8 mouse cellular contexts compared by ENCODE assay signal in the genomic region with DNA sequence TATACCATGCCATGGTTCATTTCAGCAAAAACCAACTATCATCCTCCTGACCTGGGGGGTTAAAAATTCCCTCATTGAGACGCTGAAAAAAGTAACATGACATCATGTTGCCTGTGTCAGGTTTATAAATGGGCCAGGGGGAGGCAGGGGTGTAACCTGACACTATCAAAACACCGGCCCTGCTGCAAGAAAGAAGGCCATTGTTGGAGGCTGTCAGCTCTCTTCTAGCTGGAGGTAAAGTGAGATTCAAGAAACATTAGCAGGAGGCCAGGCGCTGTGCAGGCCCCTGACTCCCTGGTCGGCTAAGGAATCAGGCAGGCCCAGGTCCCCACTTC. TPM values are rescaled to one million over a fixed set of nuclear protein-coding genes. Genes with fewer than 3 reads are reported as not detected.
DNase-seq lines count a peak whose midpoint lies in the region; ATAC-seq and TF ChIP-seq lines count a peak whose summit lies in the region.

No protein-coding gene starts in this region.

- peak; percentile 59 for DNase-seq in neural tube, embryonic 10.5 days (ENCODE audit: extremely low spot score, low spot score)
- peak; percentile 56 for DNase-seq in kidney, adult 2 months
- DNase-seq in cerebellum, postnatal 36 days: no peak
- DNase-seq in cerebellum, adult 9-11 months: no peak
- no peak for DNase-seq in urinary bladder, postnatal 4 days (ENCODE audit: low spot score in 2 of 2)

- H3K4me1 ChIP-seq in neural tube, embryonic 15.5 days: peaks cover 70% of the 10 kb centered on the region
- H3K4me1 ChIP-seq in forebrain, embryonic 13.5 days: peaks cover 90% of the 10 kb centered on the region
- peaks cover 49% of the 10 kb centered on the region for H3K4me1 ChIP-seq in kidney, adult 2 months (ENCODE audit: control insufficient read depth, insufficient read depth, low read length)

- no peak for TF ChIP-seq CTCF in kidney, adult 2 months (conservative IDR thresholded peaks at IDR 0.05; ENCODE audit: insufficient read depth, insufficient read length, low read depth, low read length)

- no peaks in the 10 kb centered on the region for H3K27me3 ChIP-seq in neural tube, embryonic 15.5 days (replicated peaks)
- H3K27me3 ChIP-seq in forebrain, embryonic 13.5 days: no peaks in the 10 kb centered on the region
- no peaks in the 10 kb centered on the region for H3K27me3 ChIP-seq in kidney, adult 2 months (replicated peaks; ENCODE audit: control insufficient read depth, insufficient read depth, low read length)

- no peaks in the 10 kb centered on the region for H3K36me3 ChIP-seq in neural tube, embryonic 15.5 days
- peaks cover 5% of the 10 kb centered on the region; the same call in 1 of the 2 replicates for H3K36me3 ChIP-seq in forebrain, embryonic 13.5 days (ENCODE audit: poor library complexity, severe bottlenecking)
- no peaks in the 10 kb centered on the region for H3K36me3 ChIP-seq in kidney, adult 2 months (ENCODE audit: control insufficient read depth, insufficient read depth, low read length)

- no peak overlapping the region for H3K4me3 ChIP-seq in neural tube, embryonic 15.5 days (replicated peaks)
- H3K4me3 ChIP-seq in forebrain, embryonic 13.5 days: no peak overlapping the region
- no peak overlapping the region for H3K4me3 ChIP-seq in kidney, adult 2 months (ENCODE audit: insufficient read depth, low read depth, low read length)

- no peak for ATAC-seq in neural tube, embryonic 15.5 days (ENCODE audit: low FRiP score)
- no peak for ATAC-seq in forebrain, embryonic 13.5 days
- no peak for ATAC-seq in monocyte, adult 5-6 weeks (replicated peaks; ENCODE audit: insufficient number of reproducible peaks, low FRiP score, low TSS enrichment, poor library complexity, severe bottlenecking)

- no peak overlapping the region for H3K4me2 ChIP-seq in neural tube, embryonic 15.5 days
- peak overlapping the region; percentile 40; the same call in 1 of the 2 replicates for H3K4me2 ChIP-seq in forebrain, embryonic 13.5 days

- H3K27ac ChIP-seq in neural tube, embryonic 15.5 days (replicated peaks): no peak overlapping the region
- peak overlapping the region; percentile 91 for H3K27ac ChIP-seq in forebrain, embryonic 13.5 days
- 0 out of 2 replicates have a peak overlapping the region, but pooled peaks have one; percentile 52 for H3K27ac ChIP-seq in kidney, adult 2 months (ENCODE audit: insufficient read depth, low read depth, low read length)

- no peak for TF ChIP-seq POLR2A in kidney, adult 2 months (IDR thresholded peaks at IDR 0.05; ENCODE audit: low read depth, low read length)

- H3K9ac ChIP-seq in neural tube, embryonic 15.5 days (replicated peaks): no peak overlapping the region
- 0 out of 2 replicates have a peak overlapping the region, but pooled peaks have one; percentile 43 for H3K9ac ChIP-seq in forebrain, embryonic 13.5 days

- no peaks in the 10 kb centered on the region for H3K9me3 ChIP-seq in neural tube, embryonic 15.5 days (replicated peaks)
- H3K9me3 ChIP-seq in forebrain, embryonic 13.5 days (replicated peaks): no peaks in the 10 kb centered on the region

- 18% methylated on average over 4 of the region's 4 CpGs for WGBS in neural tube, embryonic 15.5 days
- WGBS in forebrain, embryonic 13.5 days: 4% methylated on average over 4 of the region's 4 CpGs
- WGBS in kidney, adult 2 months: 26% methylated on average over 4 of the region's 4 CpGs

RNA-seq across cellular contexts. Expression of a gene that starts 49.3 kb away (rescaled TPM):
- polyA plus RNA-seq in neural tube, embryonic 15.5 days (2015; fragmentation: Nextera tagmentation; extraction: Ambion mirVana): 28.8 and 31.4 TPM in 2 replicates
- polyA plus RNA-seq in forebrain, embryonic 13.5 days (2015; fragmentation: Nextera tagmentation; extraction: Ambion mirVana): 72.2 and 78.9 TPM in 2 replicates
- 46.9 and 49.2 TPM in 2 replicates for polyA plus RNA-seq in kidney, adult 2 months (2012; rRNA removed)
- 5.0 to 7.4 TPM (median 5.4 TPM) in 3 replicates for total RNA-seq in monocyte, adult 5-6 weeks (2017)

Comparison
In these comparisons a context has a peak if more than half of its experiments do, and no peak if none do; other contexts are left out.
1. DNase-seq: peak in neural tube, embryonic 10.5 days (single experiment) and kidney, adult 2 months (single experiment); none in cerebellum, postnatal 36 days (0 of 2), cerebellum, adult 9-11 months (single experiment) and urinary bladder, postnatal 4 days (0 of 2).